8 mouse cellular contexts compared by ENCODE assay signal in genomic region chr9:123150241-123151020, GRCm38 (mm10). TPM values are rescaled to one million over a fixed set of nuclear protein-coding genes. Genes with fewer than 3 reads are reported as not detected.
DNase-seq lines count a peak whose midpoint lies in the region; ATAC-seq lines count a peak whose summit lies in the region.

Gene Clec3b (plus strand): TSS chr9:123150946.

- no peak within 1 kb of the TSS for H3K9ac ChIP-seq in embryonic facial prominence, embryonic 15.5 days

- intact Hi-C loops in gastrocnemius, postnatal 14 days (cut with DNase I; ENCODE audit: low total_unique reads) = loop anchor here (10.0 kb wide), 1 partner anchor 284 kb away; no protein-coding TSS in a partner anchor

- no peak within 1 kb of the TSS for H3K4me3 ChIP-seq in embryonic facial prominence, embryonic 15.5 days (replicated peaks)
- no peak within 1 kb of the TSS for H3K4me3 ChIP-seq in embryonic facial prominence, embryonic 10.5 days

- no peaks in the 10 kb centered on the region for H3K4me1 ChIP-seq in embryonic facial prominence, embryonic 15.5 days
- H3K4me1 ChIP-seq in embryonic facial prominence, embryonic 10.5 days = no peaks in the 10 kb centered on the region

- DNase-seq in embryonic facial prominence, embryonic 10.5 days (ENCODE audit: low spot score) = no peak
- peak; percentile 18 for DNase-seq in MN1 (ENCODE audit: low spot score)
- peak; percentile 76 for DNase-seq in gastrocnemius, postnatal 14 days
- DNase-seq in layer of hippocampus, postnatal 10 days (ENCODE audit: low spot score in 2 of 2) = peak; percentile 54 to 59
- DNase-seq in testis, postnatal 14 days (ENCODE audit: low spot score) = peak; percentile 26
- no peak for DNase-seq in left cerebral cortex, adult 11 months (ENCODE audit: low spot score)

- ATAC-seq in embryonic facial prominence, embryonic 15.5 days (ENCODE audit: insufficient number of reproducible peaks, low FRiP score, low TSS enrichment, low read depth) = no peak
- ATAC-seq in megakaryocyte, adult 5-6 weeks (ENCODE audit: poor library complexity, severe bottlenecking) = no peak

- no peaks in the 10 kb centered on the region for H3K27me3 ChIP-seq in embryonic facial prominence, embryonic 15.5 days
- no peaks in the 10 kb centered on the region for H3K27me3 ChIP-seq in embryonic facial prominence, embryonic 10.5 days (replicated peaks; ENCODE audit: low read depth, poor library complexity, severe bottlenecking)

- H3K9me3 ChIP-seq in embryonic facial prominence, embryonic 15.5 days (replicated peaks) = no peaks in the 10 kb centered on the region
- peaks cover 4% of the 10 kb centered on the region; the same call in 1 of the 2 replicates for H3K9me3 ChIP-seq in embryonic facial prominence, embryonic 10.5 days

- WGBS in embryonic facial prominence, embryonic 15.5 days = 60% methylated on average over 5 of the region's 5 CpGs
- WGBS in embryonic facial prominence, embryonic 10.5 days = 87% methylated on average over 5 of the region's 5 CpGs

- peaks cover 1% of the 10 kb centered on the region; the same call in 1 of the 2 replicates for H3K36me3 ChIP-seq in embryonic facial prominence, embryonic 15.5 days
- peaks cover 5% of the 10 kb centered on the region for H3K36me3 ChIP-seq in embryonic facial prominence, embryonic 10.5 days (replicated peaks)

- no peak within 1 kb of the TSS for H3K4me2 ChIP-seq in embryonic facial prominence, embryonic 15.5 days (replicated peaks)

- 0 out of 2 replicates have a peak within 1 kb of the TSS, but pooled peaks have one; percentile 34 for H3K27ac ChIP-seq in embryonic facial prominence, embryonic 15.5 days (replicated peaks)
- no peak within 1 kb of the TSS for H3K27ac ChIP-seq in embryonic facial prominence, embryonic 10.5 days (replicated peaks)

RNA-seq across cellular contexts. Expression of gene Clec3b, which starts in this region (rescaled TPM):
- polyA plus RNA-seq in embryonic facial prominence, embryonic 15.5 days (2015; fragmentation: Nextera tagmentation; extraction: Ambion mirVana) = 5.4 and 5.6 TPM in 2 replicates
- polyA plus RNA-seq in embryonic facial prominence, embryonic 10.5 days (2016; fragmentation: Nextera tagmentation; extraction: Ambion mirVana) = 0.15 TPM in 1 of 2 replicates, not detected in the other
- 10 to 100 TPM; 60.6 to 90.2 TPM for total RNA-seq in gastrocnemius, postnatal 14 days (2021)
- total RNA-seq in layer of hippocampus, postnatal 10 days (2021) = 1 to 10 TPM; 7.2 to 7.4 TPM
- total RNA-seq in megakaryocyte, adult 5-6 weeks (2015) = not detected in 2 replicates
- total RNA-seq in megakaryocyte, adult 5-6 weeks (2017) = not detected in 2 replicates

Comparison
In these comparisons a context has a peak if more than half of its experiments do, and no peak if none do; other contexts are left out.
1. RNA of gene Clec3b (total RNA-seq): 60.6 to 90.2 TPM in gastrocnemius, postnatal 14 days and 7.2 to 7.4 TPM in layer of hippocampus, postnatal 10 days; not detected in megakaryocyte, adult 5-6 weeks; every median in the first group is over 4 times any median in the second.
2. RNA of gene Clec3b (total RNA-seq): 60.6 to 90.2 TPM in gastrocnemius, postnatal 14 days; 7.2 to 7.4 TPM in layer of hippocampus, postnatal 10 days; every median in the first group is over 4 times any median in the second.
3. DNase-seq: peak in MN1 (single experiment), gastrocnemius, postnatal 14 days (single experiment), layer of hippocampus, postnatal 10 days (2 of 2) and testis, postnatal 14 days (single experiment); none in embryonic facial prominence, embryonic 10.5 days (single experiment) and left cerebral cortex, adult 11 months (single experiment).